Mouse (Mus musculus) midbrain, embryonic 15.5 days (tissue): ENCODE results near the gene Syne2. TPM values are rescaled to one million over a fixed set of nuclear protein-coding genes. Genes with fewer than 3 reads are reported as not detected.

Source experiments
- ATAC-seq: fragments of 200-750 bp; cut with Nextera tagmentation; replicated peaks from 2 replicates; pipeline ENCODE4 v1.8.0; 2017; ENCODE audit warnings: moderate TSS enrichment
- H3K27ac ChIP-seq: fragments of 300-500 bp; sonication (generic); 2 replicates; pipeline ENCODE4 v1.5.1; 2015; ENCODE audit warnings: mild to moderate bottlenecking, inconsistent platforms
- H3K27me3 ChIP-seq: fragments of 300-500 bp; sonication (generic); replicated peaks from 2 replicates; pipeline ENCODE4 v1.6.1; 2015; ENCODE audit warnings: inconsistent platforms
- H3K36me3 ChIP-seq: fragments of 300-500 bp; sonication (generic); replicated peaks from 2 replicates; pipeline ENCODE4 v1.6.1; 2015; ENCODE audit warnings: inconsistent platforms
- H3K4me1 ChIP-seq: fragments of 300-500 bp; sonication (generic); 2 replicates; pipeline ENCODE4 v1.6.1; 2015; ENCODE audit warnings: inconsistent platforms
- H3K4me2 ChIP-seq: fragments of 300-500 bp; sonication (generic); 2 replicates; pipeline ENCODE4 v1.6.1; 2015; ENCODE audit warnings: inconsistent platforms, mild to moderate bottlenecking, moderate library complexity
- H3K4me3 ChIP-seq: fragments of 300-500 bp; sonication (generic); 2 replicates; pipeline ENCODE4 v1.5.1; 2015; ENCODE audit warnings: mild to moderate bottlenecking, inconsistent platforms
- H3K9ac ChIP-seq: fragments of 300-500 bp; sonication (generic); 2 replicates; pipeline ENCODE4 v1.6.1; 2015; ENCODE audit warnings: mild to moderate bottlenecking, inconsistent platforms
- H3K9me3 ChIP-seq: fragments of 300-500 bp; sonication (generic); 2 replicates; pipeline ENCODE4 v1.6.1; 2016; ENCODE audit warnings: inconsistent platforms
- WGBS: fragments of 180-500 bp; shearing (Covaris S2); methylation state at CpG from one replicate; pipeline ENCODE4 v1.1.7; 2015; ENCODE audit warnings: mixed read lengths; 5-methylcytosine and 5-hydroxymethylcytosine counted together
- polyA plus RNA-seq: library from polyadenylated mRNA; unstranded; fragments of >200 nt; fragmentation: Nextera tagmentation; extraction: Ambion mirVana; gene quantifications from 2 replicates; pipeline ENCODE4 v1.2.1, GENCODE M21; 2015

Syne2 gene
- polyA plus RNA-seq, 1 experiment from 2014 or later, result 56.0 TPM

- Histone ChIP-seq H3K9me3 (no peaks in the 10 kb centered on the region), H3K36me3 (no peaks in the 10 kb centered on the region), H3K4me3 (no peak overlapping the region), H3K4me1 (peaks cover 16% of the 10 kb centered on the region; the same call in 1 of the 2 replicates), H3K27me3 (no peaks in the 10 kb centered on the region), H3K4me2 (no peak overlapping the region), H3K9ac (no peak overlapping the region), H3K27ac (no peak overlapping the region; the same call in 1 of the 2 replicates)
- WGBS, result 40% methylated on average over 7 of the region's 7 CpGs
- 0 out of 2 replicates have a peak, but pooled peaks have one; percentile 24 for ATAC-seq
Observed at GRCm38 (mm10) chr12:75855051-75855453, 37.1 kb downstream of the Syne2 start.

GRCm38 (mm10) chr12:75855621-75856020, 37.7 kb downstream of the Syne2 start:
- Histone ChIP-seq H3K9ac (no peak overlapping the region), H3K9me3 (no peaks in the 10 kb centered on the region), H3K27ac (no peak overlapping the region), H3K27me3 (no peaks in the 10 kb centered on the region), H3K4me2 (no peak overlapping the region), H3K36me3 (no peaks in the 10 kb centered on the region), H3K4me1 (peaks cover 16% of the 10 kb centered on the region; the same call in 1 of the 2 replicates), H3K4me3 (no peak overlapping the region)
- WGBS, result 86% methylated on average over 9 of the region's 9 CpGs
- 0 out of 2 replicates have a peak, but pooled peaks have one; percentile 30 for ATAC-seq

- 64% methylated on average over 14 of the region's 14 CpGs for WGBS
- ATAC-seq, result no peak
Observed at GRCm38 (mm10) chr12:75856096-75856868, 38.3 kb downstream of the Syne2 start.

GRCm38 (mm10) chr12:75859936-75860335, 42.0 kb downstream of the Syne2 start:
- no peaks in the 10 kb centered on the region for H3K36me3 ChIP-seq
- H3K4me1 ChIP-seq, result peaks cover 6% of the 10 kb centered on the region; the same call in 1 of the 2 replicates
- H3K27ac ChIP-seq, result no peak overlapping the region
- no peaks in the 10 kb centered on the region for H3K9me3 ChIP-seq
- H3K4me3 ChIP-seq, result no peak overlapping the region
- H3K9ac ChIP-seq, result no peak overlapping the region
- H3K27me3 ChIP-seq, result no peaks in the 10 kb centered on the region
- ATAC-seq, result no peak
- H3K4me2 ChIP-seq, result no peak overlapping the region
- WGBS, result 93% methylated on average over 11 of the region's 11 CpGs

More at GRCm38 (mm10) chr12:75856096-75856868, 38.3 kb downstream of the Syne2 start:
- Histone ChIP-seq H3K4me2 (no peak overlapping the region), H3K4me3 (no peak overlapping the region), H3K9ac (no peak overlapping the region), H3K27me3 (no peaks in the 10 kb centered on the region), H3K4me1 (peaks cover 16% of the 10 kb centered on the region; the same call in 1 of the 2 replicates), H3K27ac (no peak overlapping the region), H3K36me3 (no peaks in the 10 kb centered on the region), H3K9me3 (no peaks in the 10 kb centered on the region)

GRCm38 (mm10) chr12:75860843-75861242, 42.9 kb downstream of the Syne2 start:
- Histone ChIP-seq H3K4me1 (no peaks in the 10 kb centered on the region), H3K27ac (no peak overlapping the region), H3K27me3 (no peaks in the 10 kb centered on the region), H3K4me3 (no peak overlapping the region), H3K36me3 (no peaks in the 10 kb centered on the region), H3K9me3 (no peaks in the 10 kb centered on the region), H3K9ac (no peak overlapping the region), H3K4me2 (no peak overlapping the region)
- 91% methylated on average over 6 of the region's 6 CpGs for WGBS
- ATAC-seq, result no peak

GRCm38 (mm10) chr12:75865166-75865565, 47.2 kb downstream of the Syne2 start:
- no peaks in the 10 kb centered on the region for H3K27me3 ChIP-seq
- 89% methylated on average over 2 of the region's 2 CpGs for WGBS
- no peaks in the 10 kb centered on the region for H3K9me3 ChIP-seq
- no peak for ATAC-seq
- no peak overlapping the region for H3K4me2 ChIP-seq
- no peak overlapping the region for H3K4me3 ChIP-seq
- H3K27ac ChIP-seq, result no peak overlapping the region
- no peak overlapping the region for H3K9ac ChIP-seq
- no peaks in the 10 kb centered on the region for H3K36me3 ChIP-seq
- H3K4me1 ChIP-seq, result peaks cover 7% of the 10 kb centered on the region; the same call in 1 of the 2 replicates

GRCm38 (mm10) chr12:75866419-75867373, 48.8 kb downstream of the Syne2 start:
- H3K9ac ChIP-seq, result no peak overlapping the region
- no peaks in the 10 kb centered on the region for H3K36me3 ChIP-seq
- no peaks in the 10 kb centered on the region for H3K27me3 ChIP-seq
- H3K4me2 ChIP-seq, result no peak overlapping the region
- 87% methylated on average over 17 of the region's 17 CpGs for WGBS
- peaks cover 7% of the 10 kb centered on the region; the same call in 1 of the 2 replicates for H3K4me1 ChIP-seq
- H3K27ac ChIP-seq, result no peak overlapping the region
- no peak overlapping the region for H3K4me3 ChIP-seq
- H3K9me3 ChIP-seq, result no peaks in the 10 kb centered on the region
- no peak for ATAC-seq

- 14% methylated on average over 9 of the region's 9 CpGs for WGBS
- Histone ChIP-seq H3K36me3 (no peaks in the 10 kb centered on the region), H3K4me3 (no peak overlapping the region), H3K9me3 (no peaks in the 10 kb centered on the region), H3K9ac (no peak overlapping the region), H3K27me3 (no peaks in the 10 kb centered on the region), H3K4me1 (peaks cover 17% of the 10 kb centered on the region), H3K4me2 (peak overlapping the region; percentile 9; the same call in 1 of the 2 replicates), H3K27ac (no peak overlapping the region)
- peak; percentile 82 for ATAC-seq
Observed at GRCm38 (mm10) chr12:75873546-75874235, 55.8 kb downstream of the Syne2 start.

- no peak for ATAC-seq
- H3K4me2 ChIP-seq, result peak overlapping the region; percentile 9
- 16% methylated on average over 12 of the region's 12 CpGs for WGBS
- H3K27ac ChIP-seq, result no peak overlapping the region
- no peaks in the 10 kb centered on the region for H3K27me3 ChIP-seq
- no peak overlapping the region for H3K9ac ChIP-seq
- H3K4me3 ChIP-seq, result no peak overlapping the region
- peaks cover 10% of the 10 kb centered on the region for H3K4me1 ChIP-seq
- H3K36me3 ChIP-seq, result no peaks in the 10 kb centered on the region
- H3K9me3 ChIP-seq, result no peaks in the 10 kb centered on the region
Observed at GRCm38 (mm10) chr12:75874287-75874994, 56.5 kb downstream of the Syne2 start.

GRCm38 (mm10) chr12:75879636-75880317, 61.8 kb downstream of the Syne2 start:
- Histone ChIP-seq H3K27ac (no peak overlapping the region), H3K36me3 (peaks cover 2% of the 10 kb centered on the region; the same call in 1 of the 2 replicates), H3K9ac (no peak overlapping the region)

GRCm38 (mm10) chr12:75881554-75881953, 63.6 kb downstream of the Syne2 start:
- whole genome bisulfite sequencing, result 61% methylated on average over 4 of the region's 4 CpGs
- H3K4me2 ChIP-seq, result no peak overlapping the region
- H3K36me3 ChIP-seq, result peaks cover 2% of the 10 kb centered on the region; the same call in 1 of the 2 replicates
- H3K27me3 ChIP-seq, result no peaks in the 10 kb centered on the region
- H3K9me3 ChIP-seq, result no peaks in the 10 kb centered on the region
- H3K4me1 ChIP-seq, result no peaks in the 10 kb centered on the region
- H3K4me3 ChIP-seq, result no peak overlapping the region
- H3K9ac ChIP-seq, result no peak overlapping the region
- H3K27ac ChIP-seq, result no peak overlapping the region
- no peak for ATAC-seq

More at GRCm38 (mm10) chr12:75879636-75880317, 61.8 kb downstream of the Syne2 start:
- H3K9me3 ChIP-seq, result no peaks in the 10 kb centered on the region
- H3K4me2 ChIP-seq, result no peak overlapping the region
- H3K4me3 ChIP-seq, result no peak overlapping the region
- WGBS, result 90% methylated on average over 12 of the region's 12 CpGs
- no peak for ATAC-seq
- no peaks in the 10 kb centered on the region; the same call in 1 of the 2 replicates for H3K4me1 ChIP-seq
- no peaks in the 10 kb centered on the region for H3K27me3 ChIP-seq
